Mouse (Mus musculus) left cerebral cortex, adult 8-10 months (tissue): Measurements from ENCODE around the gene Stum. TPM values are rescaled to one million over a fixed set of nuclear protein-coding genes. Genes with fewer than 3 reads are reported as not detected.

Source experiments
- DNase-seq, 2 experiments: peaks; one replicate each; pipeline ENCODE4 v3.0.0; 2022; ENCODE audit warnings: low spot score in 2 of 2
- total RNA-seq, 4 experiments: library from RNA; stranded (reverse); gene quantifications; 2 replicates each; pipeline ENCODE4 v1.2.4; 2022

The Stum gene
- total RNA-seq, 4 experiments from 2014 or later: 139 to 156 (median 147) TPM

GRCm38 (mm10) chr1:180386951-180387749, 96.2 kb downstream of the Stum start:
- peak; percentile 95 to 97 for DNase-seq

- no peak for DNase-seq
Observed at GRCm38 (mm10) chr1:180385308-180385707, 98.0 kb downstream of the Stum start.

- peak in 1 of 2 experiments; percentile 67 for DNase-seq
Observed at GRCm38 (mm10) chr1:180384486-180384885, 98.8 kb downstream of the Stum start.

DNA sequence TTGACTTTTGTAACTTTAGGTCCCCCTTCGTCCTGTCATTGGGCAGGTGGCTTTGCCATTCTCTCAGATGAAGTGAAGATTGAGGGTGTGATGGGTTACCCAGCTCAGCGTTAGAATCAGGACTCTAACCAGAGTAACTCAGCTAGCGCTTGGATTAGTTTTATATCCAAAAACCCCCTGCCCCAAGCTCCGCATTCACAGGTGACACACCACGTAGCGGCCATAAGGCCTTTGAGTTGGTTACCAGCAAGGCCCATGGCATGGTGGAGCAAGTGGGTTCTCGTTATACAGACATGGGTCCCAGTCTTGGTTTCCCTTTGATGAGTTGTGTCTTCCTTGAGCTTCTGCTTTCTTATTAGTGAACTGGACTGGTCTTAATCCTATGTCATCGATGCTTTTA, 99.4 kb downstream of the Stum start:
- DNase-seq: no peak

Other genes with a start within 250 kb of the Stum start
- 10 to 100 TPM; 19.5 to 21.7 (median 20.9) TPM for gene Psen2, start 220.1 kb downstream of the Stum start, total RNA-seq
- 10 to 100 TPM; 19.7 to 26.2 (median 21.4) TPM for gene Itpkb, start 153.0 kb downstream of the Stum start, total RNA-seq
- 10 to 100 TPM; 71.1 to 84.3 (median 79.6) TPM for gene Parp1, start 85.4 kb upstream of the Stum start, total RNA-seq
- 1 to 10 TPM; 2.9 to 4.4 (median 4.0) TPM for gene Lin9, start 157.6 kb upstream of the Stum start, total RNA-seq
- gene Mixl1, start 213.5 kb upstream of the Stum start, total RNA-seq: not detected
- gene Acbd3, start 242.5 kb upstream of the Stum start, total RNA-seq: 10 to 100 TPM; 32.2 to 34.0 (median 33.1) TPM